Mouse (Mus musculus): ENCODE measurements around the gene Bcar1. TPM values are rescaled to one million over a fixed set of nuclear protein-coding genes. Genes with fewer than 3 reads are reported as not detected.
A peak's percentile ranks its signal among the peaks of the same experiment; 100 is the strongest.

Bcar1 gene
- polyA plus RNA-seq, 1 experiment from 2014 or later: 47.6 TPM

GRCm38 (mm10) chr8:111782671-111783394 lies 39.2 kb upstream of the Bcar1 start:
- no peak for ATAC-seq (ENCODE audit: low read depth)
- no peak overlapping the region for H3K4me2 ChIP-seq (ENCODE audit: low read depth, low read length)
- H3K4me1 ChIP-seq (ENCODE audit: control insufficient read depth, insufficient read depth, low read length): peaks cover 25% of the 10 kb centered on the region
- no peak overlapping the region for H3K4me3 ChIP-seq (ENCODE audit: low read depth, low read length)
- H3K27me3 ChIP-seq (ENCODE audit: control insufficient read depth, insufficient read depth, low read length): no peaks in the 10 kb centered on the region
- H3K9ac ChIP-seq (replicated peaks; ENCODE audit: low read depth, low read length): no peak overlapping the region
- no peaks in the 10 kb centered on the region for H3K9me3 ChIP-seq (ENCODE audit: control insufficient read depth, low read length)
- no peaks in the 10 kb centered on the region for H3K36me3 ChIP-seq (ENCODE audit: control insufficient read depth, insufficient read depth, low read length)
- WGBS: 63% methylated on average over 9 of the region's 9 CpGs
- no peak overlapping the region; the same call in 1 of the 2 replicates for H3K27ac ChIP-seq (ENCODE audit: low read depth, low read length)

GRCm38 (mm10) chr8:111782161-111782560 lies 38.6 kb upstream of the Bcar1 start:
- H3K4me1 ChIP-seq (ENCODE audit: control insufficient read depth, insufficient read depth, low read length): peaks cover 18% of the 10 kb centered on the region
- H3K36me3 ChIP-seq (ENCODE audit: control insufficient read depth, insufficient read depth, low read length): no peaks in the 10 kb centered on the region
- no peak overlapping the region for H3K4me2 ChIP-seq (ENCODE audit: low read depth, low read length)
- 84% methylated on average over 2 of the region's 2 CpGs for WGBS
- H3K27me3 ChIP-seq (ENCODE audit: control insufficient read depth, insufficient read depth, low read length): no peaks in the 10 kb centered on the region
- H3K27ac ChIP-seq (ENCODE audit: low read depth, low read length): no peak overlapping the region
- H3K9me3 ChIP-seq (ENCODE audit: control insufficient read depth, low read length): no peaks in the 10 kb centered on the region
- H3K9ac ChIP-seq (replicated peaks; ENCODE audit: low read depth, low read length): no peak overlapping the region
- no peak for ATAC-seq (ENCODE audit: low read depth)
- H3K4me3 ChIP-seq (ENCODE audit: low read depth, low read length): no peak overlapping the region

- Histone ChIP-seq H3K4me3 (ENCODE audit: low read depth, low read length) (no peak overlapping the region), H3K4me1 (ENCODE audit: control insufficient read depth, insufficient read depth, low read length) (peaks cover 9% of the 10 kb centered on the region; the same call in 1 of the 2 replicates), H3K27ac (ENCODE audit: low read depth, low read length) (no peak overlapping the region), H3K9me3 (ENCODE audit: control insufficient read depth, low read length) (no peaks in the 10 kb centered on the region), H3K4me2 (ENCODE audit: low read depth, low read length) (no peak overlapping the region), H3K36me3 (ENCODE audit: control insufficient read depth, insufficient read depth, low read length) (no peaks in the 10 kb centered on the region), H3K27me3 (ENCODE audit: control insufficient read depth, insufficient read depth, low read length) (no peaks in the 10 kb centered on the region), H3K9ac (replicated peaks; ENCODE audit: low read depth, low read length) (no peak overlapping the region)
- ATAC-seq (ENCODE audit: low read depth): no peak
- WGBS: 90% methylated on average over 10 of the region's 10 CpGs
Measured at GRCm38 (mm10) chr8:111780697-111781424, 37.3 kb upstream of the Bcar1 start.

GRCm38 (mm10) chr8:111779690-111780089 lies 36.1 kb upstream of the Bcar1 start:
- Histone ChIP-seq H3K4me1 (ENCODE audit: control insufficient read depth, insufficient read depth, low read length) (peaks cover 9% of the 10 kb centered on the region; the same call in 1 of the 2 replicates), H3K36me3 (ENCODE audit: control insufficient read depth, insufficient read depth, low read length) (no peaks in the 10 kb centered on the region; the same call in 1 of the 2 replicates), H3K4me3 (ENCODE audit: low read depth, low read length) (no peak overlapping the region), H3K9me3 (ENCODE audit: control insufficient read depth, low read length) (no peaks in the 10 kb centered on the region), H3K9ac (replicated peaks; ENCODE audit: low read depth, low read length) (no peak overlapping the region), H3K27me3 (ENCODE audit: control insufficient read depth, insufficient read depth, low read length) (no peaks in the 10 kb centered on the region), H3K27ac (ENCODE audit: low read depth, low read length) (no peak overlapping the region), H3K4me2 (ENCODE audit: low read depth, low read length) (no peak overlapping the region)
- WGBS: 70% methylated on average over 7 of the region's 7 CpGs
- no peak for ATAC-seq (ENCODE audit: low read depth)

GRCm38 (mm10) chr8:111778801-111779200 lies 35.2 kb upstream of the Bcar1 start:
- H3K9me3 ChIP-seq (ENCODE audit: control insufficient read depth, low read length): no peaks in the 10 kb centered on the region
- H3K27me3 ChIP-seq (ENCODE audit: control insufficient read depth, insufficient read depth, low read length): no peaks in the 10 kb centered on the region
- H3K4me2 ChIP-seq (ENCODE audit: low read depth, low read length): no peak overlapping the region
- no peaks in the 10 kb centered on the region; the same call in 1 of the 2 replicates for H3K36me3 ChIP-seq (ENCODE audit: control insufficient read depth, insufficient read depth, low read length)
- H3K9ac ChIP-seq (replicated peaks; ENCODE audit: low read depth, low read length): no peak overlapping the region
- no peak overlapping the region for H3K4me3 ChIP-seq (ENCODE audit: low read depth, low read length)
- H3K4me1 ChIP-seq (ENCODE audit: control insufficient read depth, insufficient read depth, low read length): peaks cover 9% of the 10 kb centered on the region; the same call in 1 of the 2 replicates
- peak overlapping the region; percentile 30; the same call in 1 of the 2 replicates for H3K27ac ChIP-seq (ENCODE audit: low read depth, low read length)
- peak; percentile 28; the same call in 1 of the 2 replicates for ATAC-seq (ENCODE audit: low read depth)
- WGBS: 34% methylated on average over 7 of the region's 7 CpGs

- H3K4me2 ChIP-seq (ENCODE audit: low read depth, low read length): no peak overlapping the region
- H3K4me1 ChIP-seq (ENCODE audit: control insufficient read depth, insufficient read depth, low read length): peaks cover 9% of the 10 kb centered on the region; the same call in 1 of the 2 replicates
- over 99% methylated on average over 4 of the region's 4 CpGs for WGBS
- no peak overlapping the region for H3K27ac ChIP-seq (ENCODE audit: low read depth, low read length)
- H3K9me3 ChIP-seq (ENCODE audit: control insufficient read depth, low read length): no peaks in the 10 kb centered on the region
- ATAC-seq (ENCODE audit: low read depth): no peak
- H3K27me3 ChIP-seq (ENCODE audit: control insufficient read depth, insufficient read depth, low read length): no peaks in the 10 kb centered on the region
- no peaks in the 10 kb centered on the region; the same call in 1 of the 2 replicates for H3K36me3 ChIP-seq (ENCODE audit: control insufficient read depth, insufficient read depth, low read length)
- no peak overlapping the region for H3K4me3 ChIP-seq (ENCODE audit: low read depth, low read length)
- no peak overlapping the region for H3K9ac ChIP-seq (replicated peaks; ENCODE audit: low read depth, low read length)
Measured at GRCm38 (mm10) chr8:111776492-111776891, 32.9 kb upstream of the Bcar1 start.

- no peak overlapping the region for H3K27ac ChIP-seq (ENCODE audit: low read depth, low read length)
- H3K4me3 ChIP-seq (ENCODE audit: low read depth, low read length): no peak overlapping the region
- H3K9ac ChIP-seq (replicated peaks; ENCODE audit: low read depth, low read length): no peak overlapping the region
- peaks cover 9% of the 10 kb centered on the region; the same call in 1 of the 2 replicates for H3K4me1 ChIP-seq (ENCODE audit: control insufficient read depth, insufficient read depth, low read length)
- no peak for ATAC-seq (ENCODE audit: low read depth)
- H3K4me2 ChIP-seq (ENCODE audit: low read depth, low read length): no peak overlapping the region
- H3K36me3 ChIP-seq (ENCODE audit: control insufficient read depth, insufficient read depth, low read length): no peaks in the 10 kb centered on the region; the same call in 1 of the 2 replicates
- no peaks in the 10 kb centered on the region for H3K27me3 ChIP-seq (ENCODE audit: control insufficient read depth, insufficient read depth, low read length)
- H3K9me3 ChIP-seq (ENCODE audit: control insufficient read depth, low read length): no peaks in the 10 kb centered on the region
- 93% methylated on average over 6 of the region's 6 CpGs for WGBS
Measured at GRCm38 (mm10) chr8:111775766-111776165, 32.2 kb upstream of the Bcar1 start.

- H3K9me3 ChIP-seq (ENCODE audit: control insufficient read depth, low read length): no peaks in the 10 kb centered on the region
- no peak overlapping the region for H3K4me2 ChIP-seq (ENCODE audit: low read depth, low read length)
- no peaks in the 10 kb centered on the region; the same call in 1 of the 2 replicates for H3K36me3 ChIP-seq (ENCODE audit: control insufficient read depth, insufficient read depth, low read length)
- H3K4me3 ChIP-seq (ENCODE audit: low read depth, low read length): no peak overlapping the region
- H3K4me1 ChIP-seq (ENCODE audit: control insufficient read depth, insufficient read depth, low read length): peaks cover 4% of the 10 kb centered on the region; the same call in 1 of the 2 replicates
- no peak overlapping the region for H3K9ac ChIP-seq (replicated peaks; ENCODE audit: low read depth, low read length)
- H3K27ac ChIP-seq (ENCODE audit: low read depth, low read length): peak overlapping the region; percentile 4; the same call in 1 of the 2 replicates
- 98% methylated on average over 5 of the region's 5 CpGs for WGBS
- H3K27me3 ChIP-seq (ENCODE audit: control insufficient read depth, insufficient read depth, low read length): no peaks in the 10 kb centered on the region
- ATAC-seq (ENCODE audit: low read depth): no peak
Measured at GRCm38 (mm10) chr8:111773476-111773875, 29.9 kb upstream of the Bcar1 start.

GRCm38 (mm10) chr8:111773057-111773456 lies 29.4 kb upstream of the Bcar1 start:
- Histone ChIP-seq H3K27me3 (ENCODE audit: control insufficient read depth, insufficient read depth, low read length) (no peaks in the 10 kb centered on the region), H3K36me3 (ENCODE audit: control insufficient read depth, insufficient read depth, low read length) (no peaks in the 10 kb centered on the region; the same call in 1 of the 2 replicates), H3K9ac (replicated peaks; ENCODE audit: low read depth, low read length) (no peak overlapping the region), H3K9me3 (ENCODE audit: control insufficient read depth, low read length) (no peaks in the 10 kb centered on the region), H3K4me2 (ENCODE audit: low read depth, low read length) (no peak overlapping the region), H3K27ac (ENCODE audit: low read depth, low read length) (peak overlapping the region; percentile 4; the same call in 1 of the 2 replicates), H3K4me1 (ENCODE audit: control insufficient read depth, insufficient read depth, low read length) (peaks cover 4% of the 10 kb centered on the region; the same call in 1 of the 2 replicates), H3K4me3 (ENCODE audit: low read depth, low read length) (no peak overlapping the region)
- ATAC-seq (ENCODE audit: low read depth): no peak
- 81% methylated on average over 7 of the region's 7 CpGs for WGBS
